Mouse (Mus musculus) retina, postnatal 7 days (tissue): Measurements from ENCODE around the gene Map4k1.
"Not testable (repeated sequence)": the region's sequence is repeated elsewhere in the genome, so short reads cannot be mapped to it uniquely, and the experiment has no call there.

Experiments
- DNase-seq: peaks from one replicate; pipeline ENCODE4 v3.0.0-alpha.2; 2012; ENCODE audit warnings: low read depth, low spot score

Gene Map4k1

GRCm38 (mm10) chr7:28955295-28955897, 26.5 kb upstream of the Map4k1 start:
- no peak for DNase-seq

GRCm38 (mm10) chr7:28956270-28956669, 25.6 kb upstream of the Map4k1 start:
- no peak for DNase-seq

GRCm38 (mm10) chr7:28957286-28957685, 24.6 kb upstream of the Map4k1 start:
- no peak for DNase-seq

- DNase-seq, result no peak
Observed at GRCm38 (mm10) chr7:28957997-28958725, 23.7 kb upstream of the Map4k1 start.

- DNase-seq, result no peak
Observed at GRCm38 (mm10) chr7:28958770-28959169, 23.1 kb upstream of the Map4k1 start.

- DNase-seq, result no peak
Observed at GRCm38 (mm10) chr7:28959505-28960045, 22.3 kb upstream of the Map4k1 start.

GRCm38 (mm10) chr7:28960354-28961046, 21.4 kb upstream of the Map4k1 start:
- DNase-seq, result no peak

- no peak for DNase-seq
Observed at GRCm38 (mm10) chr7:28961584-28961926, 20.3 kb upstream of the Map4k1 start.

- peak; percentile 99 for DNase-seq
Observed at GRCm38 (mm10) chr7:28961927-28962670, 19.8 kb upstream of the Map4k1 start, which contains the start of gene Actn4. TSS of gene Actn4 (minus strand) at chr7:28962340.

- DNase-seq, result no peak
Observed at GRCm38 (mm10) chr7:28963399-28963923, 18.4 kb upstream of the Map4k1 start.

GRCm38 (mm10) chr7:28965346-28965840, 16.5 kb upstream of the Map4k1 start:
- peak; percentile 23 for DNase-seq

GRCm38 (mm10) chr7:28966181-28966580, 15.7 kb upstream of the Map4k1 start:
- no peak for DNase-seq

- DNase-seq, result no peak
Observed at GRCm38 (mm10) chr7:28966751-28967505, 14.9 kb upstream of the Map4k1 start.

GRCm38 (mm10) chr7:28968120-28968519, 13.7 kb upstream of the Map4k1 start:
- DNase-seq, result not testable (repeated sequence)

GRCm38 (mm10) chr7:28969271-28969670, 12.6 kb upstream of the Map4k1 start:
- no peak for DNase-seq

- DNase-seq, result no peak
Observed at GRCm38 (mm10) chr7:28969672-28970394, 12.0 kb upstream of the Map4k1 start.

- no peak for DNase-seq
Observed at GRCm38 (mm10) chr7:28971029-28971428, 10.8 kb upstream of the Map4k1 start.

- DNase-seq, result no peak
Observed at GRCm38 (mm10) chr7:28971770-28972269, 10.0 kb upstream of the Map4k1 start.

GRCm38 (mm10) chr7:28972542-28972985, 9.3 kb upstream of the Map4k1 start:
- peak; percentile 49 for DNase-seq

GRCm38 (mm10) chr7:28973025-28973424, 8.8 kb upstream of the Map4k1 start:
- DNase-seq, result no peak
